Mouse (Mus musculus): ENCODE measurements around the gene Tbc1d10a. TPM values are rescaled to one million over a fixed set of nuclear protein-coding genes. Genes with fewer than 3 reads are reported as not detected.
A peak's percentile ranks its signal among the peaks of the same experiment; 100 is the strongest.

Tbc1d10a gene
- polyA plus RNA-seq, 1 experiment from 2014 or later: 61.9 TPM

DNA sequence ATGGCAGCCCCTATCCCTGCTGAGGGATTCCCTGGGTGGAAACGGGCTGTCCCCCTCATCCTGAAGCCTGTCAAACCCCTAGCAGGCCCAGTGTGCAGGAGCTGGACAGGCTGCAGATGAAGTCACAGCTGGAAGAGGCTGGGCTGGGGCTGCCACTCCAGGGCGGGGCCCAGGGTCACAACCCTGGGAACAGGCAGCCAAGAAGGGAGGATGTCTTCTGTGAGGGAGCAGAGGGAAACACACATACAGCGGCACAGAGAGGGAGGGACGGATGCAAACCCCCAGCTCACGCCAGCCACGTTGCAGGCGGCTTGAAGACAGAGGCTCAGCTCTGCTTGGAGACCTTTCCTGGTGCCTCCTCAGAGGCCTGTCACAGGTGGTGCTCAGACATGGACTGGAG lies 77.5 kb downstream of the Tbc1d10a start:
- H3K4me2 ChIP-seq: no peak overlapping the region
- peaks cover 60% of the 10 kb centered on the region for H3K4me1 ChIP-seq
- no peak overlapping the region for H3K27ac ChIP-seq
- H3K4me3 ChIP-seq: no peak overlapping the region
- no peaks in the 10 kb centered on the region for H3K36me3 ChIP-seq
- no peak for ATAC-seq (ENCODE audit: insufficient number of reproducible peaks, low FRiP score, low TSS enrichment, low read depth)
- peaks cover 49% of the 10 kb centered on the region for H3K27me3 ChIP-seq
- 64% methylated on average over 7 of the region's 7 CpGs for WGBS
- H3K9ac ChIP-seq: no peak overlapping the region
- H3K9me3 ChIP-seq: no peaks in the 10 kb centered on the region

Small RNA genes within 50 kb of the gene (microRNA-seq; reads per million reads assigned to microRNA genes)
- 2.7 reads per million, percentile 6 among the genes with 10 or more reads in this experiment for gene Mir3060

Other genes with a start within 250 kb of the Tbc1d10a start
- gene Pes1, start 222.8 kb upstream of the Tbc1d10a start, polyA plus RNA-seq (2015; fragmentation: Nextera tagmentation; extraction: Ambion mirVana): 76.6 and 77.4 TPM in 2 replicates
- 0.15 TPM in 1 of 2 replicates, not detected in the other for gene 4930556J24Rik, start 210.0 kb upstream of the Tbc1d10a start, polyA plus RNA-seq (2015; fragmentation: Nextera tagmentation; extraction: Ambion mirVana)
- gene Gal3st1, start 203.2 kb upstream of the Tbc1d10a start, polyA plus RNA-seq (2015; fragmentation: Nextera tagmentation; extraction: Ambion mirVana): 2.6 and 3.0 TPM in 2 replicates
- 0.67 and 1.1 TPM in 2 replicates for gene Sec14l4, start 155.3 kb upstream of the Tbc1d10a start, polyA plus RNA-seq (2015; fragmentation: Nextera tagmentation; extraction: Ambion mirVana)
- gene Sec14l3, start 121.9 kb upstream of the Tbc1d10a start, polyA plus RNA-seq (2015; fragmentation: Nextera tagmentation; extraction: Ambion mirVana): not detected in 2 replicates
- 5.5 and 6.1 TPM in 2 replicates for gene Mtfp1, start 91.3 kb upstream of the Tbc1d10a start, polyA plus RNA-seq (2015; fragmentation: Nextera tagmentation; extraction: Ambion mirVana)
- gene Sec14l2, start 63.4 kb upstream of the Tbc1d10a start, polyA plus RNA-seq (2015; fragmentation: Nextera tagmentation; extraction: Ambion mirVana): 1.9 and 2.0 TPM in 2 replicates
- gene Rnf215, start 51.6 kb upstream of the Tbc1d10a start, polyA plus RNA-seq (2015; fragmentation: Nextera tagmentation; extraction: Ambion mirVana): 30.8 and 35.5 TPM in 2 replicates
- gene Ccdc157, start 26.5 kb upstream of the Tbc1d10a start, polyA plus RNA-seq (2015; fragmentation: Nextera tagmentation; extraction: Ambion mirVana): 10.9 and 12.3 TPM in 2 replicates
- 44.9 and 45.2 TPM in 2 replicates for gene Sf3a1, start 26.4 kb upstream of the Tbc1d10a start, polyA plus RNA-seq (2015; fragmentation: Nextera tagmentation; extraction: Ambion mirVana)
- gene Castor1, start 31.4 kb downstream of the Tbc1d10a start, polyA plus RNA-seq (2015; fragmentation: Nextera tagmentation; extraction: Ambion mirVana): 15.2 and 20.6 TPM in 2 replicates
- 0.12 and 0.23 TPM in 2 replicates for gene Osm, start 49.6 kb downstream of the Tbc1d10a start, polyA plus RNA-seq (2015; fragmentation: Nextera tagmentation; extraction: Ambion mirVana)
- 0.49 and 0.53 TPM in 2 replicates for gene Lif, start 70.8 kb downstream of the Tbc1d10a start, polyA plus RNA-seq (2015; fragmentation: Nextera tagmentation; extraction: Ambion mirVana)

All from limb, embryonic 15.5 days (tissue).